Mouse (Mus musculus): ENCODE data around the gene Tmem164.

DNA sequence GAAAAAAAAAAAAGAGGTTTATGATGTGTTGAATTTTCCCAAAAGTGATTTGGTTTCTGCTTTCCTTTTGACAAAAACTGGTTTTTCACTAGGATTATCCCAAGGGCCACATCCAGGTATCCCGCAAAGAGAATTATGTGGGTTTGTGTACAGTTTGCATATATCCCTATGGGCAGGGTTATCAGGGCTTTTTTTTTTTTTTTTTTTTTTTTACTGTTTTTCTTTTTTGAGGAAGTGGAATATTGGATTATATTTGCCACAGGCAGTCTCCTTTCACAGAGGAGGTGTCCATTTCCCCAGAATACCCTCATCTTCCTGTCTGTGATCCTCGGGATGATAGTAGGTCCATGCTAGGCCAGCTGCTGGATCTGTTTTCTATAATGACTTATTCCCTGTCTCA is 148.1 kb downstream of the Tmem164 start:
- TF ChIP-seq USF1 (IDR thresholded peaks at IDR 0.05; ENCODE audit: low read depth): no peak
- no peak for TF ChIP-seq E2F4 (IDR thresholded peaks at IDR 0.05; ENCODE audit: insufficient read depth)
- no peak for TF ChIP-seq POLR2A (IDR thresholded peaks at IDR 0.05; ENCODE audit: insufficient read length, low read depth)
- no peak for TF ChIP-seq TCF12 (IDR thresholded peaks at IDR 0.05; ENCODE audit: insufficient read depth, poor library complexity, severe bottlenecking)
- TF ChIP-seq MYOG (IDR thresholded peaks at IDR 0.05; ENCODE audit: control insufficient read depth in 1 of 3, insufficient read depth in 1 of 3, insufficient read length in 2 of 3, low read depth in 2 of 3): no peak
- no peak for TF ChIP-seq CEBPB (IDR thresholded peaks at IDR 0.05; ENCODE audit: insufficient read depth, poor library complexity, severe bottlenecking)
- no peak for TF ChIP-seq POLR2AphosphoS2 (IDR thresholded peaks at IDR 0.05; ENCODE audit: insufficient read length, low read depth)
- no peak for TF ChIP-seq MAX (IDR thresholded peaks at IDR 0.05; ENCODE audit: low read depth)

All from myocyte (in vitro differentiated cells).